Mouse (Mus musculus) heart, postnatal 0 days (tissue): ENCODE measurements around the gene Man2b1.

Experiments used
- CTCF ChIP-seq: IDR thresholded peaks from 2 replicates; pipeline ENCODE4 v1.5.1; 2016; ENCODE audit warnings: antibody characterized with exemption, control low read depth, low read depth
- EP300 ChIP-seq: IDR thresholded peaks from 2 replicates; pipeline ENCODE4 v1.6.1; 2016; ENCODE audit warnings: antibody characterized with exemption, low read depth

DNA sequence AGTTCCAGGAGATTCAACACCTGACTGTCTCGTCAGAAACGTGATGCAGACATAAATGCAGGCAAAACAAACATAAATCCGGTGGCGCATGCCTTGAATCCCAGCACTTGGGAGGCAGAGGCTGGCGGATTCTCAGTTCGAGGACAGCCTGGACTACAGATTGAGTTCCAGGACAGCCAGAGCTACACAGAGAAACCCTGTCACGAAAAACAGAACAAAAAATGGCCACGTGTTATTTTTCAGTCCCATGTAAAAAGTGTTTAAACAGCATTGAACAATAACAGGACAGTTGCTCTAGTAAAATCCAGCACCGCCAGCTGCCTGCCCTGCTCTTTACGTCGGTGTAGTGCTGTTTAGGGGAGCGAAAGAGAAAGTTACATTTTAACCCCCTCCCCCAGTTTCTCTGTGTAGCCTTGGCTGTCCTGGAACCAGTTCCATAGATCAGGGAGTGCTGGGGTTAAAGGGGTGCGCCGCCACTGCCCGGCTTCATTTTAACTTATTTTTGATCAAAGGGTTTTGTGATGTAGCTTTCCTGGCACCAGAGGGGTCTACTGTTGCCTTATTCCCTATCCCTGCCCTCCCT, 47.3 kb upstream of the Man2b1 start:
- TF ChIP-seq CTCF (no peak), EP300 (no peak)
